Mouse (Mus musculus): Measurements from ENCODE around the gene Gm6309. TPM values are rescaled to one million over a fixed set of nuclear protein-coding genes. Genes with fewer than 3 reads are reported as not detected.

Gm6309 gene
- total RNA-seq (2023; ENCODE audit: inconsistent age): not detected in 4 replicates

DNA sequence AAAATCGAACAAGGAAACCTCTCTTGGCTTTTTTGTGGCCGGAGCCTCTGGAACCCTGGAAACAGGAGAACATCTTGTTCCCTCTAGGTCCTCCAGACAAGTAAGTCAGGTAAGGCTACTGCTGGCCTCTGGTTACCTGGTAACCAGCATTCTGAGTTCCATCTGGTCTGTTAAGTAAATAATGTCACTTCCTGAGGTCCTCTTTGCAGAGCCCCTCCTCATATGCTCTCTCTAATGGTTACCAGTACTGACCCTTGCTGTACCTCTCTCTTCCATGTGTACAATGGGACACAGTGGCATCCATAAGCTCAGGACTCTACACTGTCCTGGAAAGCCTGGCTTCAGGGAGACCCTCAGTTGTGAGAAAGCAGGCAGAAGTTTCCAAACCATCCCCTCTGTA, at the start of gene Gm6309:
Gene Gm6309, minus strand, starts transcription at position 101 of the 400 bp plus-strand sequence.

GRCm38 (mm10) chr5:146185204-146185603, 14.7 kb upstream of the Gm6309 start, which contains the start of gene 1700001J03Rik:
Gene 1700001J03Rik, minus strand, starts transcription at chr5:146185304.

GRCm38 (mm10) chr5:146160439-146160838, 10.1 kb downstream of the Gm6309 start, which contains the start of gene Gm5565:
Gene Gm5565, minus strand, starts transcription at chr5:146160539.

Other genes with a start within 250 kb of the Gm6309 start
- not detected in 4 replicates for gene Cyp3a25, start 161.1 kb downstream of the Gm6309 start, total RNA-seq (2023; ENCODE audit: inconsistent age)
- gene Cyp3a59, start 91.5 kb downstream of the Gm6309 start, total RNA-seq (2023; ENCODE audit: inconsistent age): not detected in 4 replicates
- gene Gm5565, start 10.2 kb downstream of the Gm6309 start, total RNA-seq (2023; ENCODE audit: inconsistent age): not detected in 4 replicates
- 1.00 to 3.0 TPM (median 2.8 TPM) in 3 of 4 replicates, not detected in the other for gene 1700001J03Rik, start 14.6 kb upstream of the Gm6309 start, total RNA-seq (2023; ENCODE audit: inconsistent age)
- 37.5 to 39.3 TPM (median 39.0 TPM) in 4 replicates for gene Rnf6, start 50.8 kb upstream of the Gm6309 start, total RNA-seq (2023; ENCODE audit: inconsistent age)
- 46.7 to 55.9 TPM (median 52.3 TPM) in 4 replicates for gene Cdk8, start 60.5 kb upstream of the Gm6309 start, total RNA-seq (2023; ENCODE audit: inconsistent age)
- gene Wasf3, start 214.3 kb upstream of the Gm6309 start, total RNA-seq (2023; ENCODE audit: inconsistent age): not detected in 4 replicates